Mouse (Mus musculus) cerebellum, postnatal 10 days (tissue): ENCODE results near the gene App.

Experiments used
- DNase-seq, 2 experiments: peaks; one replicate each; pipeline ENCODE4 v3.0.0; 2021; ENCODE audit warnings: mixed read lengths in 2 of 2

The App gene

DNA sequence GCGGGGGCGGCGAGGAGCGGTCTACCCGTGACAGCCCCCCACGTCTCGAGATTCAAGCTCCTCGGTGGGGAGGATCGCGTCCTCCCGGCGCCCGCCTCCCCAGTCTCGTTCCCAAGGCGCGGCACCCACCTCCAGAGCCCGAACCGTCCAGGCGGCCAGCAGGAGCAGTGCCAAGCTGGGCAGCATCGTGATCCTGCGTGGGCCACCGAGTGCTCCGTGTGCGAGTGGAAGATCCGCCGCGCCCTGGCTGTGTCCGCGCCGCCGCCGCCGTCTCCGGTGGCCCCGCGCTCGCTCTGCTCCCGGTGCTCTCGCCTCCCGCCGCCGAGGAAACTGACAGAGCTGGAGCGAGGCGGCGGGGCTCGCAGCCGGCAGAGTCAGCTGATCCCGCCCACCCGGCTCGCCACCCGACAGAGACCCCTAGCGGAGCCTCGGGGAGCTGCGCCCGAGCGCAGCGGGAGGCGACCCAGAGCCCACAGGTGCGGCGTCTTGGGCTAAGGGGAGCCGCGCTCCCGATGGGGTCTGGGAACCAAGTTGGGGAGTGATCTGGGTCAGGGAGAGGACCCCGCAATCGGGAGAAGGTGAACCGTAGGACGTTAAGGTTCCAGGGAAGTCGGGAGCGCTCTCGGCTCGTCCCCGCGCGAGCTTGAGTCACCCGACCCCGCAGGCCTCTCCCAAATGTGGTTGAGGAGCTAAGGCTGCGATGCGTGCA is at the start of gene App:
Gene App, minus strand, starts transcription at position 394 of the 709 bp plus-strand sequence.
- peak; percentile 97 for DNase-seq

DNA sequence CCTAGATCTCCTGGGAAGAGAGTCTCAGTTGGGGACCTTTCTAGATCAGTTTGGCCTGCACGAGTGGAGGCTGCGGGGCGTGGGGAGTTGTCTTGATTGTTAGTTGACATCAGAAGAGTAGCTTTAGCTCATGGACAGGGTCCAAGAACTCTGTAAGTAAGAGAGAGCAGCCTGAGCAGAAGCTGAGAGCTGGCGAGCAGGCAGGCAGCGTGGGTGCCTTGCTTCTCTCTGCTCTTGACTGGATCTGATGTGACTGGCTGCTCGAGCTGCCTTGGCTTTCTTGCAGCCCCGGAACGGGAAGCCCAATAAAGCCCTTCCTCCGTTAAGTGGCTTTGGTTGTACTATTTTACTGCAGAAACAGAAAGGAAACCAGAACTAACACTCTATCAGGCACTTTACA is 42.3 kb upstream of the App start:
- peak in 1 of 2 experiments; percentile 4 for DNase-seq

DNA sequence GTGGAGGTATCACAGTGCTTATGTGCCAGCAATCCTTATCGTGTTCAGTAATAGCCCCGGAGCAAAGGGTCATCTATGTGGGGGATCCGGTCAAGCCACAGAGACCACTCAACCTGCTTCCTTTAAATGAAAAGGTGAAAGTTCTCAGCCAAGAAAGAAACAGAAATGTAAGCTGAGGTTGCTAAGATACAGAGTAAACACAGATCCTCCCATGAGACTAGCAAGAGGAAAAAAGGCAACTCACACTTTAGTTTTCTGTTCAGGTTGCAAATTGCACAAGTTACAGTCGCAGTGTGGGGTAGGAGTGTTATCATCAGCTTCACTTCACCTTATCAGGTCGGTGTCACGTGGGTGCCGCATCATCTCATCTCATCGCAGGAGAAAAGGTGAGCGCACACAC is 41.6 kb upstream of the App start:
- no peak for DNase-seq

DNA sequence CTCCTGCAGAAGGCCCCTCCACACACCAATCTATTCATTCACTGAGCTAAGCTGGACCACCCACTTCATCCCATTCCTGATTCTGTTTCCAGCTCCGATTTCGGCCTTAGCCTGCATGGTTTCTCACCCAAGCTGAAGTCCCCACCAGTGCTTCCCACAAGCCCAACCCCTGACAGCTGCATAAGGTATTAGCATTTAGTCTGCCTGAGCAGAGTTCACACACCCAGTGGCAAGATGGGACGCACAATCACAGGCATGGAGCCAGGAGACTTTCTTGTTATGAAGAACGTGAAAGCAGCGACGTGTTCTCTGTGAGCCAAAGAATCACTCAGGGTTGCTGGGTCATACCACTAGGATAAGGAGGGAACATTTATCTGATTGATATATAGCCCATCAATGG is 22.1 kb upstream of the App start:
- peak; percentile 5 to 14 for DNase-seq

DNA sequence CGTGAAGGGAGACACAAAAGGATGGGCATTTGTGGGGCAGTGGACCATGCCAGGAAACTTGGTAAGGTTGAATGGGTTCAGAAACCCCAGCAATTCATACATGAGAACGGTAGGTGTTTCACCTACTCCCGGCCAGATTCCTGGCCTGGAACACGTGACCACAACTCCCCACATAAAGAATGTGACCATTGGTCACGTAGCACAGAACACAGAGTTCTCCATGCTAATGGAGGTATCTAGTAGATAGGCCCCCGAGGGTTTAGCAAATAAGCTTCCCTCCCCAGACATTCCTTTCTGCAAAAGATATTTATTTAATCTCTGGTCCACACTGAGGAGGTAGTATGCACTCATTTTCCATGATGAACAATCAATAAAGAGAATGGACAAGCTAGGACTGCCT is 21.6 kb upstream of the App start:
- no peak for DNase-seq

DNA sequence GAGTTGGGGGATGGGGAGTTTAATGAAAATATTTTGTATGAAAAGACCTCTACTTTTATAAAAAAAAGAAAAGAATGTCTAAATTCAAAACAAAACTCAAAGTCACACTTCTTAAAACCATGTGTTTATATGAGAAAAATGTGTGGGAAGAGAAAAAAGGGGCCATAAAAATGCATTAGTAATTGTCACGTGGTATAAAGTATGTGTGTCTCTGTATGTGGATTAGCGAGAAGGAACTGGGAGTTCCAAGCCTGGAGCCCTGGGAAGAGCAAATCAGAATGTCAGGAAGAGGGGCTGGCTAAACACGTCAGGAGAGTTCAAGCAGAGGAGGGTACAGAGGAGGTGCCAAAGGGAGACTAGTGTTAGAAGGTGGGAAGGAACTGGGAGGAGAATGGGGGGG is 7.9 kb upstream of the App start:
- DNase-seq = no peak

DNA sequence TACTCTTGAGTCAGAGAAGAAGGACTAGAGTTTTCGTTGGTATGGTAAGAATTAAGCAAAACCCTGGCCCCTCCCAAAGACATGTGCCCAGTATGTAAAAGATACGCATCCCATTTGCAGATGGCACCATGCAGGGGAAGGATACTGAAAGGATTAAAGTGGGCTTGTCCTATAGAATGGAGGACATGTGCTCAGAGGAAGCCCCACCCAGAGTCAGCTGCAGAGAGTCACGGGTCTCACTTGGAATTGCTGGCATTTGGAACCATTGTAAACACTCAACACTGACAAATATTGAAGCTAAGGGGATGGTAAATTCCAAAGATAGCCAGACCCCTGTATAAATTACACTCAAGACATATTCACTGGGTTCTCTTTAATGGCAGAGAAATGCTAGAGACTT is 7.1 kb upstream of the App start:
- DNase-seq = no peak

DNA sequence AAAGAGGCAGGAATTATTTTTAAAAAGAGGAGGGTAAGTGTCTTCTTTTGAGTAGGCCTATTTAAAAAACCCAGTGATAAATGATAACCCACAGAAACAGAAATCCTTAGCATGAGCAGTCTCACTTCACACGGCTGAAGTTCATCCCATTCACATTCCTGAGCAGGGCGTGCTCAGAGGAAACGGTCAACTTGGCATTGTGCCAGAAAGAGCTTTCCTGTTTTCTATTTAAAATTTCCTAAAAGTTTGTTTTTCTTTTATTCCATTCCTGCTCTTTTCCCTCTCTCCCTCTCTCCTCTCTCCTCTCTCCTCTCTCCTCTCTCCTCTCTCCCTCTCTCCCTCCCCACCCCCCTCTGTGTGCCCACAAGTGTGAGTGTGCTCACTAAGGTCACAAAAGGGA is 3.1 kb upstream of the App start:
- no peak for DNase-seq

DNA sequence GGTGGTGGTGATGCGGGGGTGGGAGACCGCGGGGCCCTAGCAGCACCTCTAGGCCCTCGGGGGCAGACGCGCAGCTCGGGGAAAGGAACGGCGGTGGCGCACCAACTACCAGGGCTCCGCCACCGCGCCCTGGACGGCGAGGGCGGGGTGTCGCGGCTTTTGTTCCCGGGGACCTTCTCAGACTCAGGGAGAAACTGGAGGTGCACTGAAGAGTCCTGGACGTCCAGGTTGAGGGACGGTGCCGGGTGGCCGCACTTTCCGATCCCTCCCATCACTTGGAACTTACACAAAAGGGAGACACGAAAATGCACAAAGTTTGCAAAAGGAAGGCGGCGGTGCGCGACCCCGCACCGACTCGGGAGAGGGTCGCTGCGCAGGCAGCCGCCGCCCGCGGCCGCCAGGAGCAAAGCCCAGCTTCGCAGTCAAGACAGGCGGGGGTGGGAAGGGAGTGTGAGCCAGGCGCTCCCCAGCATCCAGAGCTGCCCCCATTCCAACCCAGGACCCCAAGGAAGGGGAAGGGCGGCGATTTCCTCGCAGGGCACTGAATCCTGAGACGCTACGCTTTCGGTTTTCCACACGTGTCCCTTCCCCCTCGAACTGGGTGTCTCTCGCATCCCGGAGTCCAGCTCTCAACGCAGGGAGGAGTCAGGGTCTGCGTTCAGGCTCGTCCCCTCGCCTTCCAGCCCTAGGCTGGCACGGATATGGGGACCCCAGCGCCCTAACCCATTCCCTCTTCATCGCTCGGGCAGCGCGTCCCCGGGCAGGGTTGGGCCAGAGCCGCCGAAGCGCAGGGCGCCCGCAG is 794 bp downstream of the App start:
- DNase-seq = peak; percentile 76 to 78

DNA sequence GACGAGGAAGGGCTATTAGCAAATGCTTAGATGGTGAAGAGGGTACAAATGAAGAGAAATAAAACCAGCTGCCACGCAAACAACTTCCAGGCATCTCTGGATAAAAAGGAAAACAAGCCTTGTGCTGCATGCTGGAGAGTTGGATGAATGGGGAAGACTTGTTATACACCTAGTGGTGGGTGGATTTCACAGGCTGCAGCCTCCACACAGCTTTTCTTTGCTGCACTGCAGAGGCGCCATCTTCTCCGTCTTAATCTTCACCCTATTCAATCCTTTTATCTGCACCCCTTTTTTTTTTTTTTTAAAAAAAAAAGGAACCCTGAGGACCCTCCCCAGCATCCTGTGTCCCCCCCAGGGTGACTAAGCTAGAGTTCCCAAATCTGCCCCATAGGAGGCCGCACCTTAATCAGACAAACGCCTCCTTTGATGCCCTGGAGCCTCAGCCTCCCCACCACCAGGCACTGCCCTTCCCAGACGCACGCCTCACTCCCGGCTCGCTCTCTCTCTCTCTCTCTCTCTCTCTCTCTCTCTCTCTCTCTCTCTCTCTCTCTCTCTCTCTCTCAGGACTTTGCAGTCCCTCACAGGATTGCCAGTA is 1.5 kb downstream of the App start:
- DNase-seq = peak; percentile 75 to 79

DNA sequence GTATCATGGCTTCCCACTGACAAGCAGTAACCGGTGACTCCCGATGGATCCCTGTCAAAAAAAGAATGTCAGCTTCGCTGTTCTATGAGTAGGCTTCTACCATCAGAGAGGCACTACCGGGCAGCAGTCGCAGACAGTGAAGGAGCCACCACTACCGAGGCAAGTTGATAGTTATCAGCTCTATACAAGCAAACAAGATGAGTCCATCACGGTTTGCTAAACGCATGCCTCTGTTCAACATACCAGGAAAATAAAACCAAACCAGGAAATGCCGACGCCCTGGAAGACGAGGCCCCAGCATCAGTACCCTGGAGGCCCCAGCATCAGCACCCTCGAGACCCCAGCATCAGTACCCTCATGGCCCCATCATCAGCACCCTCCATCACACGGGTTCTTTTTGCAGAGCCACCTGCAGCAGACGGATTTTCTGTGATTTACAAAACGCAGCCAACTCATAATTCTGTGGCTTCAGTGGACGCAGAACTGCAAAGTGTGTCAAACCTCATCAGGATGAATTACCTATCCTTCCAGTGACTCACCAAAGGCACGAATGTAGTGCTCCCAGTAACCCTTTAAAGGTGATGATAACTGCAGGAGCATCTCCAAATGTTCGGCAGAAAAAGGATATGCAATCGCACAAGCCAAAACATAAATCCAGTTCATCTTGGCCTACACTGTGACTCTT is 2.6 kb downstream of the App start:
- peak; percentile 46 to 55 for DNase-seq

DNA sequence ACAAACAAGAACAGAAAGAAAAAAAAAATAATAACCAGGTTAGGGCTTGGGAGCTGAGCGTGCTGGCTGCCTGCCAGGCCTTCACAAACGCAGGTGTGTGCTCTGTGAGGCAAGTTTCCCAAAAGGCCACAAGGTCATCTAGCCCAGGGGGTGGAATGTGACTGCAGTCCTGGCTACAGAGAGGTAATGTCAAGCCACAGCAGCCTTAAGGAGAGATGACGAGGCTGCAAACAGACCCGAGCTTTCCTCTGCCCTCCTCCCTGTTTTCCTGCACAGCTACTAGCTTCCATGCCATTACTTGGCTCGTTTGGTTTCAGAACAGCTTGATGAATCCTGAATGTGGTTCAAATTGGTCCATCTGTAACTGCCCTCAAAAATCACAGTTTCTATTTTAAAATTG is 4.7 kb downstream of the App start:
- DNase-seq = peak; percentile 66 to 73

DNA sequence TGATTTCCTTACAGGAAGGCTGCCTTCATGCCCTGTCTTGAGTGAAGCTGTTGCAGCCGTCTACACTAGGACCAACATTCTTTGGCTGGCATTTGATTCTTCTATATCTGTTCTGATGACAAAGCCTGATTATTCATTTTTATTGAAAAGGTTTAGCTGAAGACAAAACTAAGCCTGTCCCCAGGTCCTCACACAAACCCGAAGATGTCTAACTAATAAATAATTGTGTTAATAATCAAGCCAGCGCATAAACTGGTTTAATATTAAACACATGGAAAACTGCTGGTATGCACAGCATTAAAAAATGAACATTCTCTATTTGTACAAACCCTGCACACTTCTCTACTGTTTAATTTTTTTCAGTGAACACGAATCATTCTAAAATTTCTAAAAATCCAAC is 7.4 kb downstream of the App start:
- DNase-seq = no peak

DNA sequence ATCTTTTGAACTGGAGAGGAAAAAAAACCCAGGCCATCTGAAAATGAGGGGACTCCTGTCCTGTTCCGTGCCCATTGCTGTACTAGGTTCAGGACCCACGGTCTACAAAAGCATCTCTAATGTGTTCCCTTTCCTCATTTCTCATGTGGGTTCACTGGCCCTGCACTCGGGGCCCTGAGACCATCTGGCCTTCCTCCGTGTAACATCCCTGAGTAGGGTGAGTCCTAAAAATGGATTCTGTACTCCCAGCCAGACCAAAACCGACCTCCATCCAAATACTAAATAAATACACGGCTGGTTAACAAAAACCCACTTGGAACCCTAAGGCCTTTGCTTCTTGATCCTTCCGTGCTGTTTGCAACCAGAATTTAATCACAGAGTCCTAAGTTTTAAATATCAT is 7.9 kb downstream of the App start:
- peak in 1 of 2 experiments; percentile 44 for DNase-seq

DNA sequence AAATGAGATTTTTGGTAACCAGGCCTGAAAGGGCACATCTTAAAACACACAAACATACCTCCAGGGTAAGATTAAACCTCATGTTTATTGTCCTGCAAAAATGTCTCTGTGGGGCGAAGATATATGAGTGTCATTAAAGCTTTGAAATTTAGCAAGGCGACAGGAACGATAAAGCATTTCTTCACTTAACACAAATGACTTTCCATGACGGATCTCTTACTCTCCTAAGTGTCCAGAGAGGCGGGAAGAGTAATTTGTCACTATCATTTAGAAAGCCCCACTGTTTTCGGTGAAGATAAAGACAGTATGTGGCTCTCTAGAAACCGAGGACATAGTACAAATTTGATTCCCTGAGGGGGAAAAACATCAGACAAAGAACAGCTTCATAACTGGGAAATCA is 8.4 kb downstream of the App start:
- no peak for DNase-seq

DNA sequence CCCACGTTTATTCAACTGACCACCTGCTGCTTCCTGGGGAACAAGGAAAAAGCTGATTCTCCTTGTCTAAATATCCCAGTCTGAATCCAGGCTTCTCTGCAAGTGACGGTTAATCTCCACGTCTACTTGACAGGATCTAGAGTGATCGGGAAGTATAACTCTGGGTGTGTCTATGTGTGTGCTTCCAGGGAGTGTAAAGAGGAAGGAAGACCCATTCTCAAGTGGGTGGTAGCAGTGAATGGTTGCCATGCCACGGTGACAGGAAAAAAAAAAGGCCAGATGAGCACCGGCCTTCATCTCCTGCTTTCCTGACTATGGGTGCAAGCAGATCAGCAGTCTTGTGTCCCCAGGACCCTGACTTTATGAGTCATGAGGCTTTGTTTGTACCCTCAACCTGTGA is 10.8 kb downstream of the App start:
- no peak for DNase-seq

DNA sequence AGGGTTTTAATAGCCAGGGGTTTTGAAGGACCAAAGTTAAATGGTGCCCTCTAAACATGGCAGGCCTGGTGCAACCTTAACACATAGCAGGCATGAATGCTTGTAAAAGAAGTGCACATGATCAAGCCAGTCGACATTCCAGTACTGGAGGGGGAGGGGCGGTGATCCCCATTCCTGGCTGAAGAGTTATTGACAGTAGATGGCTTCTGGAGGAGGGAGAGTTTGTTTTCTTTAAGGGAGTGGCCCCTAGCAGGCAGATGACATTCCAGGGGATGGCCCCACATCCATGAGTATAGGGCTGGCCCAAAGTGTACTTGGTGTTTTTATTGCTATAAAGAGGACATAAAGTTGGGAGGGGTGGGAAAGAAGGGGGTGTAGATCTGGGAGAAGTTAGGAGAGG is 13.4 kb downstream of the App start:
- peak in 1 of 2 experiments; percentile 31 for DNase-seq

DNA sequence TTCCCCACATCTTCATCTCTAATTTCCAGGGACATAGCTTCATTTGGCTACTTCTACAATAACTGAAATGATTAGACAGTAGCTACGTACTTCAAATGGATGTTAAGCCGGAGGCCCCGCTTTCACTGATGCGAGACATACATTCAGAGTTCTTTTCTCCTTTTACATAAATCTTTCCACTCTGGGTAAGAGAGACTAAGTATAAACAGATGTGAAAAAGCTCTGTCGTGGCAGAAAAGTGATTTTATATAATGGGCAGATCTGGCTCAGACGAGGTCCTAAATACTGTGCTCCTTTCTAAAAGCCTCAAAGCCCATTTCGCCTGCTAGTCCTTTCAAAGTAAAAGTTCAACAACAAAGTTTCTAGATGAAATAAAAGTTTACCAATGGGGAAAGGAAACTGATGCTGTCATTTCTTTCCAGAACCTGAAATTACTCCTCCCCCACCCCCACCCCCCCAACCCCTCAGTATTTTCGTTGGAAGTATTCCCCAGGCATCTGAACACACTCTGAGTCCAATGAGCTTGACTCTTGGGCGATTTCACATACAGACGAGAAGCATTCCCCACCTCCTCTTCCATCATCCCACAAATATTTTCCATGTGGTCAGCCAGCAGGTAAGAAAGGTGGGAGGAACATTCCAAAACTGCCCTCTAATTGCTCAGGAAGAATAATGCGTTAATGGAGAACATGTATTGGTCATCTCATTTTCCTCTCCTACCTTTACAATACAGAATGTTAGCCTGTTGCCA is 15.6 kb downstream of the App start:
- DNase-seq = no peak

DNA sequence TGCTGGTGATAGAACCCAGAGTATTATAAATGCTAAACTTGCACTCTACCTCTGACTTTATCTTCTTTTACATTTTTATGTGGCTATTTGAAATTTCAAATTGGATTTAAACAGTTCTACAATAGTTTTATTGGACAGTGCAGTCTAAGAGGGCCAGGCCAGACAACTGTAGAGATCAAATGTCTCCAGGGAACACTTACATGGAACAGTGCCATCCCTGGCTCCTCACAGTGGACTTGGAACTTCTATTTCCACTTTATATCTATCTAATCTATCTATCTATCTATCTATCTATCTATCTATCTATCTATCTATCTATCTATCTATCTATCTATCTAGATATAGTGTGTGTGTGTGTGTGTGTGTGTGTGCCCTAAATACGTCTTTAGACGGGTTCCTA is 16.4 kb downstream of the App start:
- peak in 1 of 2 experiments; percentile 37 for DNase-seq

DNA sequence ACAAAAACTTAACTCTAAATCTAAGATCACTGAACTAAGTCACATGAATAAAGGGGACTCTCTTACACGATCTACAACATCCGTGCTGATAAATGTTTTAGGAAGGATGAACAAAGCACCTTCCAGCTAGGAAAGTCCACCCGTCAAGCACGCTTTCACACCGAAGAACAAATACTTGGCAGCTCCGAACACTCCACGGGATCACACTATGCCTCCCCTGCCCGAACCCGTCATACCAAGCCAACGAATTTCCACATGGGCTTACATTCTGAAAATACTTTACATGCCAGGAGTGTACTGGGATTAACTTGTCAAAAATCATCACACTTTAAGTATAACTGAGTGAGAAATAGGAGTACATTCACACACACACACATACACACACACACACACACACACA is 17.7 kb downstream of the App start:
- DNase-seq = peak in 1 of 2 experiments; percentile 39

DNA sequence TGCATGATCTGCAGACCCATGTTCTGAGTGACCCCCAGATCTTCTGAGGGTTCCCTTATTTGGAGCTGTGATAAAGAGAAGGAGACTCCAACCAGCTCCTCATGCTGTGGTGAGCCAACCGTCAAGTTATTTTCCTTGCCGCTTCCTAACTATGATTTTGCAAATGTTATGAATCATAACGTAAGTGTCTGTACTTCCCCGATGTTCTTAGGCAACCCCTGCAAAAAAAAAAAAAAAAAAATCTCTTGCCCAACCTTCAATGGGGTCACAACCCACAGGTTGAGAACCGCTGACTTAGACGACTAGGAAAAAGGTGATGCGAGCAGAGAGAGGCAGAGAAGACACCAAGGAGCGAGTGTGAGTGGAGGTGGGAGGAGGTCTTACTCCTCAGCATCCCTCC is 21.1 kb downstream of the App start:
- no peak for DNase-seq

DNA sequence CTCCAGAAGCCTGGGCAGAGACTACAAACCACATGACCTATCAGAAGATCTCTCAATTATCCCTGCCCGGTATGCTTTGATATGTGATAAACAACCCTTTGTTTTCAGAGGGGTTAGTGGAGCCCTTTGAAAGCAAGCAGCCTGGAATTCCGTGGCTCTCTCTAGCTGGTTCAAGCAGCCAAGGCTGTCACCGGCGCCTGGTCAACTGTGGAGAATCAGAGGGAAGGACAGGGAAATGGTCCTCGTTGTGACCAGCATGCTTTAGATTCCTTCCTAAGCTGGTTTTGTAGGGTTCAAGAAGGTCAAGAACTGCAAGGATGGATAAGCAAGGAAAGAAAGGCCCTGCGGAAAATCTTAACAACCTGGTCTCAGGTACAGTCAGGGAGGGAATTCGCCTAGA is 21.9 kb downstream of the App start:
- no peak for DNase-seq

DNA sequence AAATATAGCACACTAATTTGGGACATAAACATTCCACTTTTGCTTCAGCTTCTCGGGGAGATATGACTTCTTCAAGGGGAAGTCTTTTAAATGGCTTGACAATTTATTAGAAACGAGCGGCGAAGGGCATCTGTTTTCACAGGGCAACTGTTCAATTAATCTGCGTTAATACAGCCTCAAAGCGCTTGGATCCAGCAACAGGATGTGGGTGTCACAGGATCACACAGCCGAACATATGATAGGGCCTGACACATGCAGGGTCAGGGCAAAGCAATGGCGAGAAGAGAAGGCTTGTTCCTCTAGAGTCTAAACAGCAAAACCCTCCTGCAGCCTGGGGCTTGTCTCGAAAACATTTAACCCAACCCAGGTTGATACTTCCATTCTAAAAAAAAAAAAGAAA is 22.7 kb downstream of the App start:
- no peak for DNase-seq
